Mouse (Mus musculus) intestine, embryonic 16.5 days (tissue): ENCODE results near the gene Adamts9. TPM values are rescaled to one million over a fixed set of nuclear protein-coding genes. Genes with fewer than 3 reads are reported as not detected.
A peak's percentile ranks its signal among the peaks of the same experiment; 100 is the strongest.

Experiments used
- ATAC-seq: fragments of 200-750 bp; cut with Nextera tagmentation; 2 replicates; pipeline ENCODE4 v1.8.0; 2017; ENCODE audit warnings: moderate TSS enrichment, moderate library complexity
- H3K27ac ChIP-seq: fragments of 300-500 bp; sonication (generic); 2 replicates; pipeline ENCODE4 v1.5.1; 2014; ENCODE audit warnings: mild to moderate bottlenecking, low read length
- H3K27me3 ChIP-seq: fragments of 300-500 bp; sonication (generic); replicated peaks from 2 replicates; pipeline ENCODE4 v1.6.1; 2014; ENCODE audit warnings: low read length, control low read depth, mixed read lengths; ENCODE audit not compliant: control insufficient read depth, insufficient read depth
- H3K36me3 ChIP-seq: fragments of 300-500 bp; sonication (generic); 2 replicates; pipeline ENCODE4 v1.6.1; 2014; ENCODE audit warnings: low read length, control low read depth; ENCODE audit not compliant: control insufficient read depth, insufficient read depth
- H3K4me1 ChIP-seq: fragments of 300-500 bp; sonication (generic); 2 replicates; pipeline ENCODE4 v1.6.1; 2014; ENCODE audit warnings: low read length, control low read depth, mixed read lengths; ENCODE audit not compliant: control insufficient read depth, insufficient read depth
- H3K4me2 ChIP-seq: fragments of 300-500 bp; sonication (generic); 2 replicates; pipeline ENCODE4 v1.6.1; 2014; ENCODE audit warnings: low read depth, low read length, control low read depth
- H3K4me3 ChIP-seq: fragments of 300-500 bp; sonication (generic); 2 replicates; pipeline ENCODE4 v1.5.1; 2014; ENCODE audit warnings: mild to moderate bottlenecking, low read length
- H3K9ac ChIP-seq: fragments of 300-500 bp; sonication (generic); 2 replicates; pipeline ENCODE4 v1.6.1; 2014; ENCODE audit warnings: low read depth, low read length
- H3K9me3 ChIP-seq: fragments of 300-500 bp; sonication (generic); 2 replicates; pipeline ENCODE4 v1.6.1; 2016; ENCODE audit warnings: low read length, control low read depth; ENCODE audit not compliant: control insufficient read depth
- WGBS: fragments of 180-500 bp; shearing (Covaris S2); extraction: QIAGEN DNeasy Blood & Tissue Kit; methylation state at CpG from one replicate; pipeline ENCODE4 v1.1.7; 2014; 5-methylcytosine and 5-hydroxymethylcytosine counted together
- polyA plus RNA-seq: library from polyadenylated mRNA; unstranded; fragments of >200 nt; fragmentation: Nextera tagmentation; extraction: Ambion mirVana; gene quantifications from 2 replicates; pipeline ENCODE4 v1.2.1, GENCODE M21; 2015

Adamts9 gene
- polyA plus RNA-seq, 1 experiment from 2014 or later, result 9.4 TPM

- ATAC-seq, result no peak
- H3K4me2 ChIP-seq, result no peak overlapping the region
- H3K27ac ChIP-seq, result 0 out of 2 replicates have a peak overlapping the region, but pooled peaks have one; percentile 31
- no peaks in the 10 kb centered on the region for H3K36me3 ChIP-seq
- H3K27me3 ChIP-seq, result no peaks in the 10 kb centered on the region
- H3K9me3 ChIP-seq, result no peaks in the 10 kb centered on the region
- H3K4me3 ChIP-seq, result no peak overlapping the region
- H3K4me1 ChIP-seq, result no peaks in the 10 kb centered on the region
- H3K9ac ChIP-seq, result no peak overlapping the region
- 85% methylated on average over 3 of the region's 3 CpGs for WGBS
These were observed 138.9 kb downstream of the Adamts9 start for GRCm38 (mm10) chr6:92804254-92804971.

- no peak overlapping the region for H3K4me3 ChIP-seq
- WGBS, result 42% methylated on average over 6 of the region's 6 CpGs
- H3K4me2 ChIP-seq, result no peak overlapping the region
- peak overlapping the region; percentile 31; the same call in 1 of the 2 replicates for H3K27ac ChIP-seq
- no peaks in the 10 kb centered on the region for H3K36me3 ChIP-seq
- ATAC-seq, result 0 out of 2 replicates have a peak, but pooled peaks have one; percentile 52
- H3K27me3 ChIP-seq, result no peaks in the 10 kb centered on the region
- no peaks in the 10 kb centered on the region for H3K4me1 ChIP-seq
- no peaks in the 10 kb centered on the region for H3K9me3 ChIP-seq
- no peak overlapping the region for H3K9ac ChIP-seq
These were observed 140.1 kb downstream of the Adamts9 start for GRCm38 (mm10) chr6:92803213-92803612.

GRCm38 (mm10) chr6:92802421-92802820 is 140.9 kb downstream of the Adamts9 start:
- Histone ChIP-seq H3K27me3 (no peaks in the 10 kb centered on the region), H3K4me1 (no peaks in the 10 kb centered on the region), H3K4me2 (no peak overlapping the region), H3K9me3 (no peaks in the 10 kb centered on the region), H3K27ac (no peak overlapping the region), H3K9ac (no peak overlapping the region), H3K36me3 (no peaks in the 10 kb centered on the region), H3K4me3 (no peak overlapping the region)
- WGBS, result 95% methylated on average over 11 of the region's 11 CpGs
- ATAC-seq, result no peak

GRCm38 (mm10) chr6:92801462-92801861 is 141.8 kb downstream of the Adamts9 start:
- Histone ChIP-seq H3K4me2 (no peak overlapping the region), H3K4me3 (no peak overlapping the region), H3K36me3 (peaks cover 3% of the 10 kb centered on the region; the same call in 1 of the 2 replicates), H3K4me1 (no peaks in the 10 kb centered on the region), H3K27me3 (no peaks in the 10 kb centered on the region), H3K9ac (no peak overlapping the region), H3K9me3 (no peaks in the 10 kb centered on the region), H3K27ac (peak overlapping the region; percentile 43; the same call in 1 of the 2 replicates)
- WGBS, result 57% methylated on average over 2 of the region's 2 CpGs
- no peak for ATAC-seq

GRCm38 (mm10) chr6:92793804-92794203 is 149.5 kb downstream of the Adamts9 start:
- Histone ChIP-seq H3K4me2 (no peak overlapping the region), H3K9me3 (no peaks in the 10 kb centered on the region), H3K27me3 (no peaks in the 10 kb centered on the region), H3K4me1 (no peaks in the 10 kb centered on the region), H3K9ac (no peak overlapping the region), H3K4me3 (no peak overlapping the region), H3K27ac (no peak overlapping the region), H3K36me3 (peaks cover 3% of the 10 kb centered on the region; the same call in 1 of the 2 replicates)
- no peak for ATAC-seq
- 71% methylated on average over 6 of the region's 6 CpGs for WGBS

- Histone ChIP-seq H3K36me3 (no peaks in the 10 kb centered on the region), H3K9ac (peak overlapping the region; percentile 19; the same call in 1 of the 2 replicates), H3K4me1 (no peaks in the 10 kb centered on the region), H3K4me2 (peak overlapping the region; percentile 52), H3K27me3 (no peaks in the 10 kb centered on the region), H3K9me3 (no peaks in the 10 kb centered on the region), H3K27ac (no peak overlapping the region), H3K4me3 (peak overlapping the region; percentile 18; the same call in 1 of the 2 replicates)
- WGBS, result 4% methylated on average over 11 of the region's 12 CpGs
- peak; percentile 80 for ATAC-seq
These were observed 155.9 kb downstream of the Adamts9 start for GRCm38 (mm10) chr6:92787376-92787712.

GRCm38 (mm10) chr6:92786701-92787375 is 156.5 kb downstream of the Adamts9 start:
- 25% methylated on average over 20 of the region's 20 CpGs for WGBS

GRCm38 (mm10) chr6:92784782-92785181 is 158.5 kb downstream of the Adamts9 start:
- 26% methylated on average over 7 of the region's 7 CpGs for WGBS
- ATAC-seq, result no peak
- no peaks in the 10 kb centered on the region for H3K27me3 ChIP-seq

More at GRCm38 (mm10) chr6:92786701-92787375, 156.5 kb downstream of the Adamts9 start:
- peak overlapping the region; percentile 52 for H3K4me2 ChIP-seq
- H3K27me3 ChIP-seq, result no peaks in the 10 kb centered on the region
- no peak overlapping the region for H3K27ac ChIP-seq
- no peaks in the 10 kb centered on the region for H3K4me1 ChIP-seq
- peak overlapping the region; percentile 18 for H3K4me3 ChIP-seq
- H3K9ac ChIP-seq, result peak overlapping the region; percentile 19; the same call in 1 of the 2 replicates
- ATAC-seq, result peak; percentile 53
- H3K36me3 ChIP-seq, result no peaks in the 10 kb centered on the region
- no peaks in the 10 kb centered on the region for H3K9me3 ChIP-seq

GRCm38 (mm10) chr6:92781446-92781845 is 161.8 kb downstream of the Adamts9 start:
- H3K9ac ChIP-seq, result no peak overlapping the region
- WGBS, result 83% methylated on average over 6 of the region's 6 CpGs
- H3K9me3 ChIP-seq, result no peaks in the 10 kb centered on the region
- no peak overlapping the region for H3K27ac ChIP-seq
- H3K4me1 ChIP-seq, result no peaks in the 10 kb centered on the region
- no peaks in the 10 kb centered on the region for H3K27me3 ChIP-seq
- H3K36me3 ChIP-seq, result no peaks in the 10 kb centered on the region
- H3K4me3 ChIP-seq, result no peak overlapping the region
- no peak overlapping the region for H3K4me2 ChIP-seq
- no peak for ATAC-seq

More at GRCm38 (mm10) chr6:92784782-92785181, 158.5 kb downstream of the Adamts9 start:
- Histone ChIP-seq H3K36me3 (no peaks in the 10 kb centered on the region), H3K9me3 (no peaks in the 10 kb centered on the region), H3K4me1 (no peaks in the 10 kb centered on the region), H3K4me3 (no peak overlapping the region), H3K27ac (no peak overlapping the region), H3K4me2 (no peak overlapping the region), H3K9ac (no peak overlapping the region)
